Mouse (Mus musculus): ENCODE measurements at regions not wholly inside any gene's neighbourhood (a gene's known extent, or its start where the extent isn't known, plus 50 kb on each side); places are given as distances from the start of the nearest gene placed in this dataset.

- peak; percentile 71 for ATAC-seq (ENCODE audit: low TSS enrichment)
These were observed 203.7 kb upstream of the Sdk2 start for GRCm38 (mm10) chr11:114270358-114271072.

GRCm38 (mm10) chr11:114261959-114262358 lies 195.1 kb upstream of the Sdk2 start:
- no peak for ATAC-seq (ENCODE audit: low TSS enrichment)

- ATAC-seq (ENCODE audit: low TSS enrichment): peak; percentile 67; the same call in 1 of the 2 replicates
These were observed 191.4 kb upstream of the Sdk2 start for GRCm38 (mm10) chr11:114258218-114258617.

- peak; percentile 82 for ATAC-seq (ENCODE audit: low TSS enrichment)
These were observed 190.9 kb upstream of the Sdk2 start for GRCm38 (mm10) chr11:114257756-114258155.

- no peak for ATAC-seq (ENCODE audit: low TSS enrichment)
These were observed 190.2 kb upstream of the Sdk2 start for GRCm38 (mm10) chr11:114257061-114257460.

GRCm38 (mm10) chr11:114254344-114254743 lies 187.5 kb upstream of the Sdk2 start:
- ATAC-seq (ENCODE audit: low TSS enrichment): no peak

GRCm38 (mm10) chr11:114251614-114252013 lies 184.8 kb upstream of the Sdk2 start:
- no peak for ATAC-seq (ENCODE audit: low TSS enrichment)

GRCm38 (mm10) chr11:114249215-114249614 lies 182.4 kb upstream of the Sdk2 start:
- no peak for ATAC-seq (ENCODE audit: low TSS enrichment)

- no peak for ATAC-seq (ENCODE audit: low TSS enrichment)
These were observed 181.5 kb upstream of the Sdk2 start for GRCm38 (mm10) chr11:114248261-114248898.

- no peak for ATAC-seq (ENCODE audit: low TSS enrichment)
These were observed 172.5 kb upstream of the Sdk2 start for GRCm38 (mm10) chr11:114239311-114239803.

GRCm38 (mm10) chr11:114238801-114239200 lies 172.0 kb upstream of the Sdk2 start:
- ATAC-seq (ENCODE audit: low TSS enrichment): no peak

GRCm38 (mm10) chr11:114238316-114238715 lies 171.5 kb upstream of the Sdk2 start:
- no peak for ATAC-seq (ENCODE audit: low TSS enrichment)

- ATAC-seq (ENCODE audit: low TSS enrichment): no peak
These were observed 167.7 kb upstream of the Sdk2 start for GRCm38 (mm10) chr11:114234542-114234910.

GRCm38 (mm10) chr11:114233636-114234541 lies 167.0 kb upstream of the Sdk2 start:
- peak; percentile 50; the same call in 1 of the 2 replicates for ATAC-seq (ENCODE audit: low TSS enrichment)

- no peak for ATAC-seq (ENCODE audit: low TSS enrichment)
These were observed 165.0 kb upstream of the Sdk2 start for GRCm38 (mm10) chr11:114231841-114232240.

GRCm38 (mm10) chr11:114229763-114230162 lies 162.9 kb upstream of the Sdk2 start:
- no peak for ATAC-seq (ENCODE audit: low TSS enrichment)

- no peak for ATAC-seq (ENCODE audit: low TSS enrichment)
These were observed 162.3 kb upstream of the Sdk2 start for GRCm38 (mm10) chr11:114229196-114229595.

GRCm38 (mm10) chr11:114226553-114226952 lies 159.7 kb upstream of the Sdk2 start:
- ATAC-seq (ENCODE audit: low TSS enrichment): peak; percentile 41; the same call in 1 of the 2 replicates

GRCm38 (mm10) chr11:114224706-114225105 lies 157.9 kb upstream of the Sdk2 start:
- ATAC-seq (ENCODE audit: low TSS enrichment): no peak

GRCm38 (mm10) chr11:114223061-114223460 lies 156.2 kb upstream of the Sdk2 start:
- no peak for ATAC-seq (ENCODE audit: low TSS enrichment)

- no peak for ATAC-seq (ENCODE audit: low TSS enrichment)
These were observed 153.6 kb upstream of the Sdk2 start for GRCm38 (mm10) chr11:114220466-114220865.
